Mouse (Mus musculus) lung, embryonic 15.5 days (tissue): ENCODE measurements around the gene Atp2b1. TPM values are rescaled to one million over a fixed set of nuclear protein-coding genes. Genes with fewer than 3 reads are reported as not detected.

Experiments used
- ATAC-seq: fragments of 200-750 bp; cut with Nextera tagmentation; 2 replicates; pipeline ENCODE4 v1.8.0; 2017; ENCODE audit warnings: moderate number of reproducible peaks, borderline replicate concordance; ENCODE audit not compliant: low FRiP score, low TSS enrichment; ENCODE audit errors: extremely low read depth
- H3K27ac ChIP-seq: fragments of 300-500 bp; sonication (generic); 2 replicates; pipeline ENCODE4 v1.5.1; 2015; ENCODE audit warnings: moderate library complexity, mild to moderate bottlenecking, inconsistent platforms
- H3K27me3 ChIP-seq: fragments of 300-500 bp; sonication (generic); 2 replicates; pipeline ENCODE4 v1.6.1; 2015; ENCODE audit warnings: inconsistent platforms
- H3K36me3 ChIP-seq: fragments of 300-500 bp; sonication (generic); 2 replicates; pipeline ENCODE4 v1.6.1; 2015; ENCODE audit warnings: inconsistent platforms
- H3K4me1 ChIP-seq: fragments of 300-500 bp; sonication (generic); 2 replicates; pipeline ENCODE4 v1.6.1; 2015; ENCODE audit warnings: inconsistent platforms
- H3K4me2 ChIP-seq: fragments of 300-500 bp; sonication (generic); 2 replicates; pipeline ENCODE4 v1.6.1; 2015; ENCODE audit warnings: inconsistent platforms, mild to moderate bottlenecking, moderate library complexity
- H3K4me3 ChIP-seq: fragments of 300-500 bp; sonication (generic); 2 replicates; pipeline ENCODE4 v1.5.1; 2015; ENCODE audit warnings: mild to moderate bottlenecking, inconsistent platforms
- H3K9ac ChIP-seq: fragments of 300-500 bp; sonication (generic); 2 replicates; pipeline ENCODE4 v1.6.1; 2015; ENCODE audit warnings: inconsistent platforms
- H3K9me3 ChIP-seq: fragments of 300-500 bp; sonication (generic); 2 replicates; pipeline ENCODE4 v1.6.1; 2016; ENCODE audit warnings: inconsistent platforms
- WGBS: fragments of 180-500 bp; shearing (Covaris S2); methylation state at CpG from one replicate; pipeline ENCODE4 v1.1.7; 2015; 5-methylcytosine and 5-hydroxymethylcytosine counted together
- polyA plus RNA-seq: library from polyadenylated mRNA; unstranded; fragments of >200 nt; fragmentation: Nextera tagmentation; extraction: Ambion mirVana; gene quantifications from 2 replicates; pipeline ENCODE4 v1.2.1, GENCODE M21; 2015

Atp2b1 gene
- polyA plus RNA-seq, 1 experiment from 2014 or later, result 199 TPM

GRCm38 (mm10) chr10:99047551-99047940 lies 133.3 kb downstream of the Atp2b1 start:
- Histone ChIP-seq H3K4me1 (no peaks in the 10 kb centered on the region), H3K36me3 (no peaks in the 10 kb centered on the region), H3K27ac (no peak overlapping the region; the same call in 1 of the 2 replicates), H3K4me2 (no peak overlapping the region), H3K9ac (no peak overlapping the region), H3K27me3 (no peaks in the 10 kb centered on the region), H3K4me3 (no peak overlapping the region), H3K9me3 (no peaks in the 10 kb centered on the region)
- whole genome bisulfite sequencing, result 56% methylated on average over 4 of the region's 4 CpGs
- no peak for ATAC-seq

DNA sequence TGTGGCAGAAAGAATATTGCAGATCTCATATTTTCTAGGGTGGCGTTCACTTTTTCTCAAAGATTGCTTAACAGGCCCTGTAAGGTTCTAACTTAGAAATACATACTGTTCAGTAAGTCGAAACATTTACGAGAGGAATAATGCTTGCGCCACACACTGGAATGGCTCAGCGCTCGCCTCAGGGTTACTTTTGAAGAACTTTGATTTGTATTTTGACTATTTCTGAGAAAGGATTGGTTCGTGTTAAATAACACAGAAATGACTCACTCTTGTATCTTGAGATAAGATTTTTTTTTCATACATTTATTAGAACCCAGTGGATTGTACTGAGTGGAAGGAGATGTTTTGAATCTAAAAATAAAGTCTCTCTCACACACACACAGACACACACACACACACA lies 135.9 kb downstream of the Atp2b1 start:
- Histone ChIP-seq H3K4me3 (no peak overlapping the region), H3K4me2 (no peak overlapping the region), H3K36me3 (no peaks in the 10 kb centered on the region), H3K9me3 (no peaks in the 10 kb centered on the region), H3K4me1 (no peaks in the 10 kb centered on the region), H3K27ac (no peak overlapping the region), H3K27me3 (no peaks in the 10 kb centered on the region), H3K9ac (no peak overlapping the region)
- no peak for ATAC-seq
- 59% methylated on average over 7 of the region's 7 CpGs for WGBS

GRCm38 (mm10) chr10:99053111-99053510 lies 138.9 kb downstream of the Atp2b1 start:
- ATAC-seq, result no peak
- Histone ChIP-seq H3K36me3 (no peaks in the 10 kb centered on the region), H3K4me2 (no peak overlapping the region)

GRCm38 (mm10) chr10:99060588-99060987 lies 146.4 kb downstream of the Atp2b1 start:
- H3K36me3 ChIP-seq, result no peaks in the 10 kb centered on the region
- no peak overlapping the region for H3K27ac ChIP-seq
- 81% methylated on average over 7 of the region's 7 CpGs for WGBS
- no peaks in the 10 kb centered on the region for H3K4me1 ChIP-seq
- H3K27me3 ChIP-seq, result no peaks in the 10 kb centered on the region
- no peaks in the 10 kb centered on the region for H3K9me3 ChIP-seq
- no peak overlapping the region for H3K4me2 ChIP-seq
- no peak overlapping the region for H3K9ac ChIP-seq
- no peak for ATAC-seq
- H3K4me3 ChIP-seq, result no peak overlapping the region

More at GRCm38 (mm10) chr10:99053111-99053510, 138.9 kb downstream of the Atp2b1 start:
- no peaks in the 10 kb centered on the region for H3K9me3 ChIP-seq
- no peaks in the 10 kb centered on the region for H3K4me1 ChIP-seq
- no peak overlapping the region for H3K9ac ChIP-seq
- no peak overlapping the region for H3K4me3 ChIP-seq
- H3K27me3 ChIP-seq, result no peaks in the 10 kb centered on the region
- no peak overlapping the region for H3K27ac ChIP-seq

DNA sequence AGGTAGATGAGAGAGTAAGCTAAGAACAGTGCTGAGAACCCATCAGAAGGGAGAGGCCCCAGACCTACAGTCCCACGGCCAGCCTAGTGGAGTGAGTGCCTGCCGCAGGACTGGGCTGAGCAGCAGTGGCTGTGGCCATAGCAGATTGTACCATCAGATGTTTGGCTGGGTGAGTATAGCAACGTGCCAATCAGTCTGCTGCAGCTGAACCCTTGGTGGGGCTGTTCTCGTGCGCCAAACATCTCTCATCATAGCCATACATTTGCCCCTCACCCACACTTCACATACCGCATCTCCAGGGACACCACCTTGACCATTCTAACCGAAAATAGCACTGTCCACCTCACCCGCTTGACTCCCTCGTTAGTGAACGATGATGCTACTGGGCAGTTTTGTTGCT lies 147.2 kb downstream of the Atp2b1 start:
- no peaks in the 10 kb centered on the region for H3K36me3 ChIP-seq
- 89% methylated on average over 10 of the region's 10 CpGs for WGBS
- H3K4me3 ChIP-seq, result no peak overlapping the region
- ATAC-seq, result no peak
- no peaks in the 10 kb centered on the region for H3K27me3 ChIP-seq
- no peaks in the 10 kb centered on the region for H3K9me3 ChIP-seq
- H3K9ac ChIP-seq, result no peak overlapping the region
- H3K27ac ChIP-seq, result no peak overlapping the region
- no peaks in the 10 kb centered on the region for H3K4me1 ChIP-seq
- no peak overlapping the region for H3K4me2 ChIP-seq

DNA sequence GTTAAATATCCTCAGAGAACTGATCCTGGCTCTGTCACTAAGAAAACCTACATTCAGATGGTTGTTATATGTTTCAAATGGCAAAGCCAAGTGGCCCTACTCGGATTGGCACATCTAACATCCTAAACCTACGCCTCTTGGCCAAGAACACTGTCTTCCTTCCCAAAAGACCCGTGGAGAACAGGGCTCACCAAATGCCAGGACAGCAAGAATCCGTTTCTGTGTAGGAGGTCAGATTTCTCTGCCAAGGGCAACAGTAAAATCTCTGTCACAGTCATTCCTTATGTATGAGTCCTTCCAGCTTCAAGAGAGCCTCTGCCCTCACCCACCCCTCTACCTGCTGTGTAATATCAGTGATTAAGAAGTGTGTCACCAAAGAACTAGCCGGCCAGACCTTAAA lies 148.3 kb downstream of the Atp2b1 start:
- ATAC-seq, result no peak
- H3K9ac ChIP-seq, result no peak overlapping the region
- H3K4me2 ChIP-seq, result no peak overlapping the region
- no peak overlapping the region for H3K27ac ChIP-seq
- H3K27me3 ChIP-seq, result no peaks in the 10 kb centered on the region
- no peaks in the 10 kb centered on the region for H3K36me3 ChIP-seq
- no peak overlapping the region for H3K4me3 ChIP-seq
- no peaks in the 10 kb centered on the region for H3K4me1 ChIP-seq
- WGBS, result 70% methylated on average over 5 of the region's 5 CpGs
- no peaks in the 10 kb centered on the region for H3K9me3 ChIP-seq

Other genes starting within 250 kb of the Atp2b1 start
- 19.1 and 19.5 TPM in 2 replicates for gene Poc1b, start 192.6 kb downstream of the Atp2b1 start, polyA plus RNA-seq
- 13.7 and 14.9 TPM in 2 replicates for gene Galnt4, start 193.8 kb downstream of the Atp2b1 start, polyA plus RNA-seq
- gene Phxr2, start 211.9 kb downstream of the Atp2b1 start, polyA plus RNA-seq, result not detected in 2 replicates